Mouse (Mus musculus): ENCODE measurements at regions not wholly inside any gene's neighbourhood (a gene's known extent, or its start where the extent isn't known, plus 50 kb on each side); places are given as distances from the start of the nearest gene placed in this dataset.

GRCm38 (mm10) chr8:103570864-103571425 lies 530.5 kb upstream of the Cdh5 start:
- H3K4me1 ChIP-seq (ENCODE audit: control insufficient read depth, insufficient read depth, low read length) = no peaks in the 10 kb centered on the region
- TF ChIP-seq CTCF (IDR thresholded peaks at IDR 0.05; ENCODE audit: borderline replicate concordance, insufficient read depth, low read depth, low read length) (no peak), POLR2A (IDR thresholded peaks at IDR 0.05; ENCODE audit: borderline replicate concordance, insufficient read depth, low read length) (no peak)
- no peak for DNase-seq
- no peak overlapping the region for H3K27ac ChIP-seq (ENCODE audit: insufficient read depth, low read length)
- H3K27me3 ChIP-seq (ENCODE audit: control insufficient read depth, insufficient read depth, low read length) = no peaks in the 10 kb centered on the region; the same call in 1 of the 2 replicates
- H3K4me3 ChIP-seq (replicated peaks; ENCODE audit: insufficient read depth, low read depth, low read length) = no peak overlapping the region
- WGBS = 57% methylated on average over 11 of the region's 11 CpGs

- no peak for DNase-seq
- Histone ChIP-seq H3K27ac (ENCODE audit: insufficient read depth, low read length) (no peak overlapping the region), H3K4me1 (ENCODE audit: control insufficient read depth, insufficient read depth, low read length) (no peaks in the 10 kb centered on the region), H3K27me3 (ENCODE audit: control insufficient read depth, insufficient read depth, low read length) (no peaks in the 10 kb centered on the region; the same call in 1 of the 2 replicates), H3K4me3 (replicated peaks; ENCODE audit: insufficient read depth, low read depth, low read length) (no peak overlapping the region)
- 95% methylated on average over 3 of the region's 3 CpGs for WGBS
- TF ChIP-seq POLR2A (IDR thresholded peaks at IDR 0.05; ENCODE audit: borderline replicate concordance, insufficient read depth, low read length) (no peak), CTCF (IDR thresholded peaks at IDR 0.05; ENCODE audit: borderline replicate concordance, insufficient read depth, low read depth, low read length) (no peak)
Measured at GRCm38 (mm10) chr8:103577147-103577546, 524.3 kb upstream of the Cdh5 start.

- WGBS = 63% methylated on average over 6 of the region's 6 CpGs
- no peak for TF ChIP-seq CTCF (IDR thresholded peaks at IDR 0.05; ENCODE audit: borderline replicate concordance, insufficient read depth, low read depth, low read length)
- no peak for TF ChIP-seq POLR2A (IDR thresholded peaks at IDR 0.05; ENCODE audit: borderline replicate concordance, insufficient read depth, low read length)
- no peak overlapping the region for H3K4me3 ChIP-seq (replicated peaks; ENCODE audit: insufficient read depth, low read depth, low read length)
- no peak for DNase-seq
- no peaks in the 10 kb centered on the region; the same call in 1 of the 2 replicates for H3K27me3 ChIP-seq (ENCODE audit: control insufficient read depth, insufficient read depth, low read length)
- H3K4me1 ChIP-seq (ENCODE audit: control insufficient read depth, insufficient read depth, low read length) = no peaks in the 10 kb centered on the region
- no peak overlapping the region for H3K27ac ChIP-seq (ENCODE audit: insufficient read depth, low read length)
Measured at GRCm38 (mm10) chr8:103578006-103578405, 523.4 kb upstream of the Cdh5 start.

DNA sequence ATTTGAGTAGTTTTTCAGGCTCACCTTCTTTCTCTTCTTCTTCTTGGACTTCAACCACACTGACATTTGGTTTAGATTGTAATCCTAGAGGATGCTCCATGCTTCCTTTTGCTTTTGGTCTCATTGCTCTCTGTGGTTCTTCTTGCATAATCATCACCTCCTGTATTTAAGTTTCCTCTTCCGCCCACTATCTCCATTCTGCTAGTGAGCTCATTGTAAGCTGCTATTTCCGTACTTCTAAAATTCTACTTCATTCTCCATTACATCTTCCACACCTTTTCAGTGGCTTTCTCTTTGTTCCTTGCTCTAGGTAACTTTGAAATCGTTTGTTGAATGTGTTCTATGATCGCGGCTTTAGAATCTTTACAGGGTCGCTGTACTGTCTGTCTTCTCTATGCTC lies 493.1 kb upstream of the Cdh5 start:
- no peaks in the 10 kb centered on the region for H3K4me1 ChIP-seq (ENCODE audit: control insufficient read depth, insufficient read depth, low read length)
- no peak for TF ChIP-seq POLR2A (IDR thresholded peaks at IDR 0.05; ENCODE audit: borderline replicate concordance, insufficient read depth, low read length)
- TF ChIP-seq CTCF (IDR thresholded peaks at IDR 0.05; ENCODE audit: borderline replicate concordance, insufficient read depth, low read depth, low read length) = no peak
- DNase-seq = no peak
- no peak overlapping the region for H3K4me3 ChIP-seq (replicated peaks; ENCODE audit: insufficient read depth, low read depth, low read length)
- no peaks in the 10 kb centered on the region; the same call in 1 of the 2 replicates for H3K27me3 ChIP-seq (ENCODE audit: control insufficient read depth, insufficient read depth, low read length)
- H3K27ac ChIP-seq (ENCODE audit: insufficient read depth, low read length) = no peak overlapping the region
- 94% methylated on average over 6 of the region's 6 CpGs for WGBS

- Histone ChIP-seq H3K27ac (ENCODE audit: insufficient read depth, low read length) (no peak overlapping the region), H3K4me3 (replicated peaks; ENCODE audit: insufficient read depth, low read depth, low read length) (no peak overlapping the region), H3K27me3 (ENCODE audit: control insufficient read depth, insufficient read depth, low read length) (no peaks in the 10 kb centered on the region), H3K4me1 (ENCODE audit: control insufficient read depth, insufficient read depth, low read length) (peaks cover 4% of the 10 kb centered on the region; the same call in 1 of the 2 replicates)
- WGBS = 30% methylated on average over 3 of the region's 3 CpGs
- peak; percentile 64 to 78 for DNase-seq
- TF ChIP-seq CTCF (IDR thresholded peaks at IDR 0.05; ENCODE audit: borderline replicate concordance, insufficient read depth, low read depth, low read length) = no peak
- no peak for TF ChIP-seq POLR2A (IDR thresholded peaks at IDR 0.05; ENCODE audit: borderline replicate concordance, insufficient read depth, low read length)
Measured at GRCm38 (mm10) chr8:103623781-103624434, 477.5 kb upstream of the Cdh5 start.

- no peak for TF ChIP-seq POLR2A (IDR thresholded peaks at IDR 0.05; ENCODE audit: borderline replicate concordance, insufficient read depth, low read length)
- no peak for TF ChIP-seq CTCF (IDR thresholded peaks at IDR 0.05; ENCODE audit: borderline replicate concordance, insufficient read depth, low read depth, low read length)
- Histone ChIP-seq H3K4me3 (replicated peaks; ENCODE audit: insufficient read depth, low read depth, low read length) (no peak overlapping the region), H3K4me1 (ENCODE audit: control insufficient read depth, insufficient read depth, low read length) (peaks cover 4% of the 10 kb centered on the region; the same call in 1 of the 2 replicates), H3K27ac (ENCODE audit: insufficient read depth, low read length) (no peak overlapping the region), H3K27me3 (ENCODE audit: control insufficient read depth, insufficient read depth, low read length) (no peaks in the 10 kb centered on the region)
- 35% methylated on average over 7 of the region's 7 CpGs for WGBS
- DNase-seq = peak; percentile 8 to 14
Measured at GRCm38 (mm10) chr8:103625166-103625890, 476.1 kb upstream of the Cdh5 start.

DNA sequence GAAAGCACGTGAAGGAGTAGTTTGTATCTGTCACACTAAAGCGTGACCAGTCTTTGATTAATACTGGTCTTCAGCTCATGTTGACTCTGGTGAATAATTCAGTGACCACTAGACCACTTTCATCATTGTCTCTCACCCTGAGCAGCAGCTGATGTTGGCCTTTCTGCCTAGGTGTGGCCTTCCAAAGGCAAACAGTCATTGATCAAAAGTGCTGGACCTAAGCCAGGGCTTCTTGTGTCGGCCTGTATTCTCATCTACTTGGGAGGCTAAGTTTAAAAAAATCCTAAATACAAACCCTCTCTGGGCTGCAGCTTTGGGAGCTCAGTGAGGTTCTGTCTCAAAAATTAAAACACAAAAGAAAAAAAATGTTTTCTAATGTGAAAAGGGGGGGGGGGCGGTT lies 475.0 kb upstream of the Cdh5 start:
- H3K27ac ChIP-seq (ENCODE audit: insufficient read depth, low read length) = no peak overlapping the region
- DNase-seq = no peak
- 89% methylated on average over 4 of the region's 4 CpGs for WGBS
- H3K27me3 ChIP-seq (ENCODE audit: control insufficient read depth, insufficient read depth, low read length) = no peaks in the 10 kb centered on the region
- H3K4me1 ChIP-seq (ENCODE audit: control insufficient read depth, insufficient read depth, low read length) = peaks cover 4% of the 10 kb centered on the region; the same call in 1 of the 2 replicates
- TF ChIP-seq POLR2A (IDR thresholded peaks at IDR 0.05; ENCODE audit: borderline replicate concordance, insufficient read depth, low read length) (no peak), CTCF (IDR thresholded peaks at IDR 0.05; ENCODE audit: borderline replicate concordance, insufficient read depth, low read depth, low read length) (no peak)
- no peak overlapping the region for H3K4me3 ChIP-seq (replicated peaks; ENCODE audit: insufficient read depth, low read depth, low read length)
